8 mouse cellular contexts compared by ENCODE assay signal in genomic region chr10:94523297-94523696, GRCm38 (mm10).
DNase-seq lines count a peak whose midpoint lies in the region; ATAC-seq and TF ChIP-seq lines count a peak whose summit lies in the region.

No protein-coding gene starts in this region.

- H3K4me1 ChIP-seq in kidney, embryonic 15.5 days, result peaks cover 24% of the 10 kb centered on the region
- H3K4me1 ChIP-seq in embryonic facial prominence, embryonic 10.5 days, result peaks cover 51% of the 10 kb centered on the region
- H3K4me1 ChIP-seq in forebrain, postnatal 0 days (ENCODE audit: insufficient read depth), result 0 out of 2 replicates have a peak, but pooled peaks cover 12% of the 10 kb centered on the region

- ATAC-seq in kidney, embryonic 15.5 days (replicated peaks; ENCODE audit: low FRiP score), result no peak
- peak; percentile 38; the same call in 1 of the 2 replicates for ATAC-seq in forebrain, postnatal 0 days
- ATAC-seq in monocyte, adult 5-6 weeks (replicated peaks; ENCODE audit: insufficient number of reproducible peaks, low FRiP score, low TSS enrichment, poor library complexity, severe bottlenecking), result no peak

- no peaks in the 10 kb centered on the region for H3K36me3 ChIP-seq in kidney, embryonic 15.5 days
- no peaks in the 10 kb centered on the region for H3K36me3 ChIP-seq in embryonic facial prominence, embryonic 10.5 days (replicated peaks)
- H3K36me3 ChIP-seq in forebrain, postnatal 0 days (ENCODE audit: insufficient read depth), result no peaks in the 10 kb centered on the region
- no peaks in the 10 kb centered on the region for H3K36me3 ChIP-seq in myocyte (ENCODE audit: control insufficient read depth, insufficient read depth)

- peak overlapping the region; percentile 28; the same call in 1 of the 2 replicates for H3K4me2 ChIP-seq in kidney, embryonic 15.5 days
- H3K4me2 ChIP-seq in forebrain, postnatal 0 days (ENCODE audit: low read depth), result peak overlapping the region; percentile 30; the same call in 1 of the 2 replicates
- peak overlapping the region; percentile 68 for H3K4me2 ChIP-seq in myocyte (ENCODE audit: low read depth)

- WGBS in kidney, embryonic 15.5 days, result 68% methylated on average over 8 of the region's 8 CpGs
- 81% methylated on average over 8 of the region's 8 CpGs for WGBS in embryonic facial prominence, embryonic 10.5 days
- WGBS in forebrain, postnatal 0 days, result 72% methylated on average over 8 of the region's 8 CpGs

- no peak for TF ChIP-seq CTCF in forebrain, postnatal 0 days (IDR thresholded peaks at IDR 0.05; ENCODE audit: low read depth)

- H3K9me3 ChIP-seq in kidney, embryonic 15.5 days (replicated peaks), result no peaks in the 10 kb centered on the region
- H3K9me3 ChIP-seq in embryonic facial prominence, embryonic 10.5 days, result no peaks in the 10 kb centered on the region
- no peaks in the 10 kb centered on the region for H3K9me3 ChIP-seq in forebrain, postnatal 0 days (ENCODE audit: low read length)

- DNase-seq in kidney, adult 9 months, result no peak
- DNase-seq in embryonic facial prominence, embryonic 10.5 days (ENCODE audit: low spot score), result no peak
- DNase-seq in forebrain, postnatal 0 days, result no peak
- DNase-seq in gastrocnemius, postnatal 14 days, result no peak
- no peak for DNase-seq in heart, postnatal 14 days

- H3K79me2 ChIP-seq in myocyte (ENCODE audit: control insufficient read depth, insufficient read depth), result peaks cover 71% of the 10 kb centered on the region

- H3ac ChIP-seq in myocyte (ENCODE audit: control insufficient read depth, insufficient read length), result no peak overlapping the region

- H3K27me3 ChIP-seq in kidney, embryonic 15.5 days, result peaks cover 4% of the 10 kb centered on the region
- peaks cover 21% of the 10 kb centered on the region for H3K27me3 ChIP-seq in embryonic facial prominence, embryonic 10.5 days (replicated peaks; ENCODE audit: low read depth, poor library complexity, severe bottlenecking)
- H3K27me3 ChIP-seq in forebrain, postnatal 0 days (ENCODE audit: insufficient read depth, low read length), result no peaks in the 10 kb centered on the region
- no peaks in the 10 kb centered on the region for H3K27me3 ChIP-seq in myocyte (ENCODE audit: control insufficient read depth, insufficient read depth, insufficient read length)

- no peak for TF ChIP-seq POLR2A in myocyte (IDR thresholded peaks at IDR 0.05; ENCODE audit: insufficient read length, low read depth)

- no peak overlapping the region for H3K9ac ChIP-seq in kidney, embryonic 15.5 days
- no peak overlapping the region for H3K9ac ChIP-seq in forebrain, postnatal 0 days

- no peak overlapping the region for H3K4me3 ChIP-seq in kidney, embryonic 15.5 days (replicated peaks)
- H3K4me3 ChIP-seq in embryonic facial prominence, embryonic 10.5 days, result no peak overlapping the region
- H3K4me3 ChIP-seq in forebrain, postnatal 0 days (ENCODE audit: low read depth, low read length), result no peak overlapping the region
- H3K4me3 ChIP-seq in myocyte, result no peak overlapping the region

- H3K27ac ChIP-seq in kidney, embryonic 15.5 days, result no peak overlapping the region
- 0 out of 2 replicates have a peak overlapping the region, but pooled peaks have one; percentile 30 for H3K27ac ChIP-seq in embryonic facial prominence, embryonic 10.5 days (replicated peaks)
- peak overlapping the region; percentile 15; the same call in 1 of the 2 replicates for H3K27ac ChIP-seq in forebrain, postnatal 0 days (ENCODE audit: low read depth, low read length)

- intact Hi-C loops in gastrocnemius, postnatal 14 days (cut with DNase I; ENCODE audit: low total_unique reads), result no loop called here
- intact Hi-C loops in heart, postnatal 14 days (cut with DNase I), result no loop called here

TF ChIP-seq in myocyte, 11 proteins besides CTCF, POLR2A, EP300 and RAD21:
- TF ChIP-seq MAX (IDR thresholded peaks at IDR 0.05; ENCODE audit: low read depth), result no peak
- no peak for TF ChIP-seq POLR2AphosphoS2 (IDR thresholded peaks at IDR 0.05; ENCODE audit: insufficient read length, low read depth)
- TF ChIP-seq USF1 (IDR thresholded peaks at IDR 0.05; ENCODE audit: low read depth), result no peak
- TF ChIP-seq SRF (IDR thresholded peaks at IDR 0.05; ENCODE audit: control insufficient read depth, insufficient read length, low read depth), result no peak
- TF ChIP-seq E2F4 (IDR thresholded peaks at IDR 0.05; ENCODE audit: insufficient read depth), result no peak
- TF ChIP-seq TCF3 (IDR thresholded peaks at IDR 0.05; ENCODE audit: insufficient read length, low read depth), result no peak
- no peak for TF ChIP-seq MYOD1 (IDR thresholded peaks at IDR 0.05; ENCODE audit: control insufficient read depth in 1 of 3, insufficient read length in 2 of 3, low read depth in 2 of 3)
- no peak for TF ChIP-seq REST (IDR thresholded peaks at IDR 0.05; ENCODE audit: insufficient read depth, insufficient read length)
- TF ChIP-seq CEBPB (IDR thresholded peaks at IDR 0.05; ENCODE audit: insufficient read depth, poor library complexity, severe bottlenecking), result no peak
- no peak for TF ChIP-seq MYOG (IDR thresholded peaks at IDR 0.05; ENCODE audit: control insufficient read depth in 1 of 3, insufficient read depth in 1 of 3, insufficient read length in 2 of 3, low read depth in 2 of 3)
- no peak for TF ChIP-seq TCF12 (IDR thresholded peaks at IDR 0.05; ENCODE audit: insufficient read depth, poor library complexity, severe bottlenecking)
